Mouse (Mus musculus): Measurements from ENCODE around the gene Olfr1220. TPM values are rescaled to one million over a fixed set of nuclear protein-coding genes. Genes with fewer than 3 reads are reported as not detected.

The Olfr1220 gene
- polyA plus RNA-seq (2015; fragmentation: Illumina TruSeq; extraction: RNeasy Lipid Tissue Mini Kit (QIAGEN cat#74804); ENCODE audit: insufficient read depth, low read depth, low replicate concordance) = not detected

DNA sequence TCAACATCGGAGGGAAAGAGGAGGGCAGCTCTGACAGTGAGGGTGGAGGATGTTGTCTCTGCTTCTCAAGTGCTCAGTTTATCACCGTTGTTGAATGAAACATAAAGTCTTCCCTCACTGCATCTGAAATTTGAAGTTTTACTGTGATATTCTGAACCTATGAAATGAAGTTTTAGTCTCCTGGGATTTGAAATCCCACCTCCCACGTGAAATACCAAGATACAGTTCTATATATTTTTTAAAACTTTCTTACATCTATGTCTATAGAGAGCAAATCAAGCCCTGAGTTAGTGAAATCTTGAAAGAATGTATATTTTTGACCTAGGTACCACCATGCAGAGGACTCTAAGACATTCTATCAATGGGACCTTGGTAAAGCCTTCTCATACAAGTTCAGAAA, at the start of gene Olfr1220:
TSS of gene Olfr1220 (minus strand) at position 101 of the 400 bp plus-strand sequence.

DNA sequence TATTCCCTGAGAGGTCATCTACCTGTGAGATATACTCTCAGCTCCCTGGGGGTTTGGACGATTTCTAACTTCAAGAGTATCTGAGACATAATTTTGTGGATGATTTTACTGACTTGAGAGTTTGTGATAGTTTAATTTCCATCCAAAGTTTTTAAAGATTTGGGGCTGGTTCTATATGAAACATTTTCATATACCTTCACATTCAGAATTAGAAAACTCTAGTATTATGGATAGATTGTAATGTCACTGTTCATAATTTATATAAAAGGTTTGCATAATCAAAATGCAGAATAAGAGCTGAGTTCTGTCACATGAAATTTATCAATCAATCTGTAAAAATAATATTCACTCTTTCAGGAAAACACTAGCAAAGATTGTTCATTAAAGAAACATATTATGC, 44.8 kb upstream of the Olfr1220 start, which contains the start of gene Olfr1223:
TSS of gene Olfr1223 (minus strand) at position 101 of the 400 bp plus-strand sequence.

DNA sequence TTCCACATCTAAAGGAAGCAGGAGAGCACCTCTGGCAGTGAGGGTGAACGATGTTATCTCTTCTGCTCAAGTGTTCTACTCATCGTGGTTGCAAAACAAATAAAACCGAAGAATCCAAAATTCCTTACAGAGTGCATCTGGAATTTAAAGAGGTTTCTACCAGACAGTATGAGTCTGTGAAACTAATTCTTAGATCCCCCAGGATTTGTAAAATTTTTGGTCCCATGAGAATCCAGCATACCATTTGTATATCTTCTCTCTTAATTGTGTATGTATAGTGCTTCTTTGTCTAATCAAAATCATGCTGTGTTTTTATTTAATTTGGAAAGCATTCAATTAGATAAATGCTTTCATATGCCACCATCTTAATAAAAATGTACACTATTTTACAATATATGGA, 26.3 kb upstream of the Olfr1220 start, which contains the start of gene Olfr1222:
TSS of gene Olfr1222 (minus strand) at position 101 of the 400 bp plus-strand sequence.

GRCm38 (mm10) chr2:89117183-89117582, 10.5 kb upstream of the Olfr1220 start, which contains the start of gene Olfr1221:
Gene Olfr1221 (minus strand): TSS chr2:89117283.

DNA sequence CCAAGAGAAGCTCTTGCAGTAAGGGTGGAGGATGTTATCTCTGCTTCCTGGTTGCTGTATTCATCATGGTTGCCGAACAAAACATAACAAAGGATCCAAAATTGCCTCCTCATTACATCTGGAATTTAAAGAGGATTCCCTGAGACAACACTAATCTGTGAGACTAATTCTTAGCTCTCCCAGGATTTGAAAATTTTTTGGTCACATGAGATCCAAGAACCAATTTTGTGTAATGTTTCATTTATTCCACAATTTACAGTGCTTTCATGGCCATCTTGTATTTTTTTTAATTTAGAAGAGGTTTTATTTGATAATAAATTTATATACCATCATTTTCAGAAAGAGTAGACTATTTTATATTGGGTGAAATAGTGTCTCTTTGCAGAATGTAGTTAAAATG, 23.2 kb downstream of the Olfr1220 start, which contains the start of gene Olfr1219:
TSS of gene Olfr1219 (minus strand) at position 101 of the 400 bp plus-strand sequence.

DNA sequence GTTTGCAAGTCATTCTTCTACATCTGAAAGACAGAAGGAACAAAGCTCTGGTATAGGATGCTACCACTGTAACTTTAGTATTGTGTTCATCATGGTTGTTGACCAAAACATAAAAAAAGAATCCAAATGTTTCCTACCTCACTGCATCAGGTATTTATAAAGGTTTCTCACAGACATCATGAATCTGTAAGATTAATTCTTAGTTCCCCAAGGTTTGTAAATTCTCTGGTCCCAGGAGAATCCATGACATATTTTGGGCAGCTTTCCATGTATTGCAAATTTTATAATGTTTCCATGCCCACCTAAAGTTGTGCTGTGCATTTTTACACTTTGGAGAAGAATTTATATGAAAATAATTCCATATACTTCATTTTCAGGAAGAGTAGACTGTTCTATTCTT, 45.5 kb downstream of the Olfr1220 start, which contains the start of gene Olfr1218:
TSS of gene Olfr1218 (minus strand) at position 101 of the 400 bp plus-strand sequence.

Other genes with a start within 250 kb of the Olfr1220 start
- not detected for gene Olfr1206, start 243.6 kb downstream of the Olfr1220 start, polyA plus RNA-seq (2015; fragmentation: Illumina TruSeq; extraction: RNeasy Lipid Tissue Mini Kit (QIAGEN cat#74804); ENCODE audit: insufficient read depth, low read depth, low replicate concordance)
- gene Olfr1208, start 204.5 kb downstream of the Olfr1220 start, polyA plus RNA-seq (2015; fragmentation: Illumina TruSeq; extraction: RNeasy Lipid Tissue Mini Kit (QIAGEN cat#74804); ENCODE audit: insufficient read depth, low read depth, low replicate concordance) = not detected
- gene Olfr1209, start 191.7 kb downstream of the Olfr1220 start, polyA plus RNA-seq (2015; fragmentation: Illumina TruSeq; extraction: RNeasy Lipid Tissue Mini Kit (QIAGEN cat#74804); ENCODE audit: insufficient read depth, low read depth, low replicate concordance) = not detected
- not detected for gene Olfr1211, start 168.7 kb downstream of the Olfr1220 start, polyA plus RNA-seq (2015; fragmentation: Illumina TruSeq; extraction: RNeasy Lipid Tissue Mini Kit (QIAGEN cat#74804); ENCODE audit: insufficient read depth, low read depth, low replicate concordance)
- not detected for gene Olfr1212, start 152.9 kb downstream of the Olfr1220 start, polyA plus RNA-seq (2015; fragmentation: Illumina TruSeq; extraction: RNeasy Lipid Tissue Mini Kit (QIAGEN cat#74804); ENCODE audit: insufficient read depth, low read depth, low replicate concordance)
- gene Gm13762, start 126.6 kb downstream of the Olfr1220 start, polyA plus RNA-seq (2015; fragmentation: Illumina TruSeq; extraction: RNeasy Lipid Tissue Mini Kit (QIAGEN cat#74804); ENCODE audit: insufficient read depth, low read depth, low replicate concordance) = not detected
- not detected for gene Olfr1214, start 114.2 kb downstream of the Olfr1220 start, polyA plus RNA-seq (2015; fragmentation: Illumina TruSeq; extraction: RNeasy Lipid Tissue Mini Kit (QIAGEN cat#74804); ENCODE audit: insufficient read depth, low read depth, low replicate concordance)
- gene Olfr1215, start 99.9 kb downstream of the Olfr1220 start, polyA plus RNA-seq (2015; fragmentation: Illumina TruSeq; extraction: RNeasy Lipid Tissue Mini Kit (QIAGEN cat#74804); ENCODE audit: insufficient read depth, low read depth, low replicate concordance) = not detected
- not detected for gene Olfr1216, start 88.5 kb downstream of the Olfr1220 start, polyA plus RNA-seq (2015; fragmentation: Illumina TruSeq; extraction: RNeasy Lipid Tissue Mini Kit (QIAGEN cat#74804); ENCODE audit: insufficient read depth, low read depth, low replicate concordance)
- gene Olfr1217, start 74.8 kb downstream of the Olfr1220 start, polyA plus RNA-seq (2015; fragmentation: Illumina TruSeq; extraction: RNeasy Lipid Tissue Mini Kit (QIAGEN cat#74804); ENCODE audit: insufficient read depth, low read depth, low replicate concordance) = not detected
- gene Olfr1218, start 45.6 kb downstream of the Olfr1220 start, polyA plus RNA-seq (2015; fragmentation: Illumina TruSeq; extraction: RNeasy Lipid Tissue Mini Kit (QIAGEN cat#74804); ENCODE audit: insufficient read depth, low read depth, low replicate concordance) = not detected
- gene Olfr1219, start 23.3 kb downstream of the Olfr1220 start, polyA plus RNA-seq (2015; fragmentation: Illumina TruSeq; extraction: RNeasy Lipid Tissue Mini Kit (QIAGEN cat#74804); ENCODE audit: insufficient read depth, low read depth, low replicate concordance) = not detected
- not detected for gene Olfr1221, start 10.4 kb upstream of the Olfr1220 start, polyA plus RNA-seq (2015; fragmentation: Illumina TruSeq; extraction: RNeasy Lipid Tissue Mini Kit (QIAGEN cat#74804); ENCODE audit: insufficient read depth, low read depth, low replicate concordance)
- not detected for gene Olfr1222, start 26.2 kb upstream of the Olfr1220 start, polyA plus RNA-seq (2015; fragmentation: Illumina TruSeq; extraction: RNeasy Lipid Tissue Mini Kit (QIAGEN cat#74804); ENCODE audit: insufficient read depth, low read depth, low replicate concordance)
- gene Olfr1223, start 44.7 kb upstream of the Olfr1220 start, polyA plus RNA-seq (2015; fragmentation: Illumina TruSeq; extraction: RNeasy Lipid Tissue Mini Kit (QIAGEN cat#74804); ENCODE audit: insufficient read depth, low read depth, low replicate concordance) = not detected
- not detected for gene Olfr1224-ps1, start 57.3 kb upstream of the Olfr1220 start, polyA plus RNA-seq (2015; fragmentation: Illumina TruSeq; extraction: RNeasy Lipid Tissue Mini Kit (QIAGEN cat#74804); ENCODE audit: insufficient read depth, low read depth, low replicate concordance)
- gene Olfr1225, start 67.8 kb upstream of the Olfr1220 start, polyA plus RNA-seq (2015; fragmentation: Illumina TruSeq; extraction: RNeasy Lipid Tissue Mini Kit (QIAGEN cat#74804); ENCODE audit: insufficient read depth, low read depth, low replicate concordance) = not detected
- not detected for gene Olfr1226, start 93.2 kb upstream of the Olfr1220 start, polyA plus RNA-seq (2015; fragmentation: Illumina TruSeq; extraction: RNeasy Lipid Tissue Mini Kit (QIAGEN cat#74804); ENCODE audit: insufficient read depth, low read depth, low replicate concordance)
- not detected for gene Olfr1228, start 147.2 kb upstream of the Olfr1220 start, polyA plus RNA-seq (2015; fragmentation: Illumina TruSeq; extraction: RNeasy Lipid Tissue Mini Kit (QIAGEN cat#74804); ENCODE audit: insufficient read depth, low read depth, low replicate concordance)
- not detected for gene Olfr1229, start 181.2 kb upstream of the Olfr1220 start, polyA plus RNA-seq (2015; fragmentation: Illumina TruSeq; extraction: RNeasy Lipid Tissue Mini Kit (QIAGEN cat#74804); ENCODE audit: insufficient read depth, low read depth, low replicate concordance)
- not detected for gene Olfr1230, start 190.4 kb upstream of the Olfr1220 start, polyA plus RNA-seq (2015; fragmentation: Illumina TruSeq; extraction: RNeasy Lipid Tissue Mini Kit (QIAGEN cat#74804); ENCODE audit: insufficient read depth, low read depth, low replicate concordance)
- gene Olfr1231, start 200.2 kb upstream of the Olfr1220 start, polyA plus RNA-seq (2015; fragmentation: Illumina TruSeq; extraction: RNeasy Lipid Tissue Mini Kit (QIAGEN cat#74804); ENCODE audit: insufficient read depth, low read depth, low replicate concordance) = not detected
- gene Olfr1232, start 222.8 kb upstream of the Olfr1220 start, polyA plus RNA-seq (2015; fragmentation: Illumina TruSeq; extraction: RNeasy Lipid Tissue Mini Kit (QIAGEN cat#74804); ENCODE audit: insufficient read depth, low read depth, low replicate concordance) = not detected
- gene Olfr1233, start 235.6 kb upstream of the Olfr1220 start, polyA plus RNA-seq (2015; fragmentation: Illumina TruSeq; extraction: RNeasy Lipid Tissue Mini Kit (QIAGEN cat#74804); ENCODE audit: insufficient read depth, low read depth, low replicate concordance) = not detected